Mouse (Mus musculus) bone marrow, adult 2 months (tissue): Measurements from ENCODE around the gene Gprasp1. TPM values are rescaled to one million over a fixed set of nuclear protein-coding genes. Genes with fewer than 3 reads are reported as not detected.
A peak's percentile ranks its signal among the peaks of the same experiment; 100 is the strongest.
"Not testable (repeated sequence)": the region's sequence is repeated elsewhere in the genome, so short reads cannot be mapped to it uniquely, and the experiment has no call there.

Experiments
- H3K27ac ChIP-seq: fragments of 200-500 bp; 2 replicates; pipeline ENCODE4 v1.5.1; 2012; ENCODE audit warnings: low read depth, mild to moderate bottlenecking, control low read depth, inconsistent platforms, low read length; ENCODE audit not compliant: control insufficient read depth, poor library complexity, insufficient read depth
- H3K4me1 ChIP-seq: fragments of 200-500 bp; 2 replicates; pipeline ENCODE4 v1.6.1; 2011; ENCODE audit warnings: low read length; ENCODE audit not compliant: control insufficient read depth, insufficient read depth
- H3K4me3 ChIP-seq: fragments of 200-500 bp; replicated peaks from 2 replicates; pipeline ENCODE3; 2011; ENCODE audit warnings: mild to moderate bottlenecking, low read depth, low read length, control low read depth; ENCODE audit not compliant: control insufficient read depth
- CTCF ChIP-seq: fragments of 200-500 bp; IDR thresholded peaks from 2 replicates; pipeline ENCODE4 v1.5.1; 2011; ENCODE audit warnings: low read length, control low read depth; ENCODE audit not compliant: control insufficient read depth, insufficient read depth
- POLR2A ChIP-seq: fragments of 200-500 bp; IDR thresholded peaks from 2 replicates; pipeline ENCODE4 v1.6.1; 2011; ENCODE audit warnings: low read depth, mild to moderate bottlenecking, control low read depth, low read length, borderline replicate concordance; ENCODE audit not compliant: control insufficient read depth
- WGBS: fragments of 180-500 bp; shearing (Covaris S2); methylation state at CpG from one replicate; pipeline ENCODE4 v1.1.7; 2018; 5-methylcytosine and 5-hydroxymethylcytosine counted together
- polyA plus RNA-seq: library from polyadenylated mRNA; stranded (reverse); fragments of >200 nt; gene quantifications from 2 replicates; pipeline ENCODE4 v1.2.4, GENCODE M21; 2011; ENCODE audit warnings: low replicate concordance; ENCODE audit not compliant: missing spikeins, insufficient read depth, insufficient read length

Gprasp1 gene
- polyA plus RNA-seq = 5.7 and 12.5 TPM in 2 replicates

GRCm38 (mm10) chrX:135742304-135743055 lies at the start of gene Gprasp1, which contains the start of gene Armcx5:
Gene Gprasp1, plus strand, starts transcription at chrX:135742733.
Gene Armcx5, plus strand, starts transcription at chrX:135742733.
- TF ChIP-seq CTCF (no peak), POLR2A (peak; percentile 58; the same call in 1 of the 2 replicates)
- 16% methylated on average over 48 of the region's 48 CpGs for WGBS
- H3K4me1 ChIP-seq = no peaks in the 10 kb centered on the region
- H3K4me3 ChIP-seq = peak within 1 kb of the TSS; percentile 84
- H3K27ac ChIP-seq = peak within 1 kb of the TSS; percentile 63; the same call in 1 of the 2 replicates

- H3K4me1 ChIP-seq = no peaks in the 10 kb centered on the region
- no peak within 1 kb of the TSS for H3K4me3 ChIP-seq
- no peak for TF ChIP-seq POLR2A
- TF ChIP-seq CTCF = no peak
- 69% methylated on average over 1 of the region's 1 CpGs for WGBS
- H3K27ac ChIP-seq = no peak within 1 kb of the TSS
These were observed 48.9 kb upstream of the Gprasp1 start, which contains the start of gene Tcp11x2 for GRCm38 (mm10) chrX:135693633-135694032. Gene Tcp11x2, minus strand, starts transcription at chrX:135693790.

GRCm38 (mm10) chrX:135703111-135703510 lies 39.4 kb upstream of the Gprasp1 start:
- Histone ChIP-seq H3K4me3 (no peak overlapping the region), H3K4me1 (no peaks in the 10 kb centered on the region), H3K27ac (no peak overlapping the region)
- TF ChIP-seq CTCF (no peak), POLR2A (no peak)
- WGBS = 74% methylated on average over 1 of the region's 1 CpGs

DNA sequence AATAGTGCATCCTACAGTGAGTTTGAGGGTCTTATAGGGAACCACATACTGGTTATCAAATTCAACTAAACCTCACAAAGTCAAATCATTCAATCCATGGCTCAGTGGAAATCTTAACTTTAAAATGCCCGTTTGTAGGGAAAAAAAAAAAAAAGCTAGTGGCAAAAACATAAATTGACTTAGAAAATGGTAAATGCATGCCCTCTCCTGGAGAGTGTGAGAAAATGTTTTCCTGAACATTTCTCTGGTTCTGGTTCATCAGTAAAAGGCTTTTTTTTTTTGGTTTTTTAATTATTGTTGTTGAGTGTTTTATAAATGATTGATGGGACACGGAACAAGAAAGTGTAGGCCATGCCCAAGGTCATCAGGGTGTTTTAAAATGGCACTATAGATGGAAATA lies 38.2 kb upstream of the Gprasp1 start:
- TF ChIP-seq CTCF = no peak
- no peak for TF ChIP-seq POLR2A
- 23% methylated on average over 2 of the region's 2 CpGs for WGBS
- H3K4me1 ChIP-seq = no peaks in the 10 kb centered on the region
- H3K4me3 ChIP-seq = no peak overlapping the region
- no peak overlapping the region for H3K27ac ChIP-seq

- no peak for TF ChIP-seq POLR2A
- no peak for TF ChIP-seq CTCF
- H3K4me3 ChIP-seq = no peak overlapping the region
- WGBS = 82% methylated on average over 2 of the region's 2 CpGs
- H3K4me1 ChIP-seq = no peaks in the 10 kb centered on the region
- H3K27ac ChIP-seq = no peak overlapping the region
These were observed 29.7 kb upstream of the Gprasp1 start for GRCm38 (mm10) chrX:135712845-135713244.

- 81% methylated on average over 10 of the region's 10 CpGs for WGBS
- Histone ChIP-seq H3K4me1 (no peaks in the 10 kb centered on the region), H3K4me3 (no peak within 1 kb of the TSS), H3K27ac (no peak within 1 kb of the TSS)
- TF ChIP-seq POLR2A (no peak), CTCF (no peak)
These were observed 17.4 kb upstream of the Gprasp1 start, which contains the start of gene Tmsb15a for GRCm38 (mm10) chrX:135725161-135725560. Gene Tmsb15a, minus strand, starts transcription at chrX:135725261.

GRCm38 (mm10) chrX:135738730-135739520 lies 3.6 kb upstream of the Gprasp1 start:
- no peak overlapping the region for H3K27ac ChIP-seq
- no peaks in the 10 kb centered on the region for H3K4me1 ChIP-seq
- TF ChIP-seq POLR2A (no peak), CTCF (no peak)
- H3K4me3 ChIP-seq = no peak overlapping the region
- WGBS = 60% methylated on average over 2 of the region's 2 CpGs

GRCm38 (mm10) chrX:135743056-135743355 lies 473 bp downstream of the Gprasp1 start:
- no peak for TF ChIP-seq POLR2A
- TF ChIP-seq CTCF = no peak
- Histone ChIP-seq H3K27ac (0 out of 2 replicates have a peak overlapping the region, but pooled peaks have one; percentile 63), H3K4me1 (no peaks in the 10 kb centered on the region), H3K4me3 (peak overlapping the region; percentile 84)
- 10% methylated on average over 7 of the region's 7 CpGs for WGBS

DNA sequence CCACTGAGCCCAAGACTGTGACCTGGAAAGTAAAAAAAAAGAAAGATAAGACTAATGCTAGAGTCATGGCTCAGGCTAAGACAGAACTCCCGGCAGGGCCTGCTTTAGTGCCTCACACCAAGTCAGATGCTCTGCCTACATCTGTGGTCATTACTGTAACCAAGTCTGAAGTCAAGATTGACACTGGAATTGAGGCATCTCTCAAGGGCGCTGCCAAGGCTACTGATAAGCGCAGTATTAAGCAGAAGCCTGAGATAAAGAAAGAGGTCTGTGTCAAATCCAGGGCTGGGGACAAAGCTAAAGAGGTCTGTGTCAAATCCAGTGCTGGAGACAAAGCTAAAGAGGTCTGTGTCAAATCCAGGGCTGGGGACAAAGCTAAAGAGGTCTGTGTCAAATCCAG lies 2.8 kb downstream of the Gprasp1 start:
- H3K4me3 ChIP-seq, H3K27ac ChIP-seq, H3K4me1 ChIP-seq: not testable (repeated sequence)
- WGBS = 91% methylated on average over 3 of the region's 3 CpGs
